Mouse (Mus musculus): ENCODE measurements around the gene Fam3b. TPM values are rescaled to one million over a fixed set of nuclear protein-coding genes. Genes with fewer than 3 reads are reported as not detected.

The Fam3b gene
- polyA plus RNA-seq (2012; rRNA removed), result not detected in 2 replicates

DNA sequence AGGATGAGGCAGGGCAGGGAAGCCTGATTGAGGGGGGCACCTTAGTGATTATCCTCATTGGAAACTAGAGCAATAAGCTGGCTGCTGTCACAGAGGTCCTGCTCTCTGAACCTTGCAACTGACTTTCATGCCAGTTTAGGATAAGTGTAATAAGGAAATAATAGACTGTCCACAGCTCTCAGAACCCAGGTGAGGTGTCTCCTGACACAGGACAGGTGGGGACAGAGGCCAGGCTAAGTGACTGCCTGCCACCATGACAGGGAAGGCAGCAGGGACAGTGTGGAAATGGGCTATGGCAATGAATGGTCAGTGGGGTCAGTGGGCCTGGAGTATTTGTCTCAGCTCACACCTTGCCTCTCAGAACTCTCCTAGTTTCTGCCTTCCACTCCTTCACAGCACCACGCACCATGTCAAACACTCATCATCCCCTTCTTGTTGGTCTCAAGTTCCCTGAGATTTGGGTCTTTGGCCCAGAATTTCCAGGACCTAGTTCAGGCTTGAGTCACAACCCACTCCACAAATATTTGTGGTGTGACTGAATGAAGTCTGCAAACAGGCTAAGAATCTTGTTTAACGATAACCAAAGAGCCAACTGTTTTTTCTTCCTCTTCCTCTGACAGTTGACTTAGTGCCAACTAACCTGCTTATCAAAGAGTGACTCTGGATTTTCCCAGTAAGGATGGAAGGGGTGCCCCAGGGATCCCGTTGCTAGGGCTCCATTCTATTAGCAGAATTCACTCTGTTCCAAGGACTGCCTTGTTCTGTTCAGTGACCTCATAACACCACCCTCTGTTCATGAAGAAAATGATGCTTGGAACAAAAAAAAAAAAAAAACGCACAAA is at the start of gene Fam3b:
Gene Fam3b, minus strand, starts transcription at position 718 of the 842 bp plus-strand sequence.
- no peaks in the 10 kb centered on the region for H3K4me1 ChIP-seq (ENCODE audit: control insufficient read depth, insufficient read depth, insufficient read length)
- H3K36me3 ChIP-seq (ENCODE audit: control insufficient read depth, insufficient read depth, low read length), result no peaks in the 10 kb centered on the region
- no peaks in the 10 kb centered on the region for H3K27me3 ChIP-seq (ENCODE audit: control insufficient read depth, insufficient read depth, low read length)
- no peak for DNase-seq (ENCODE audit: low read depth in 1 of 2, low spot score in 2 of 2)
- TF ChIP-seq POLR2A (IDR thresholded peaks at IDR 0.05; ENCODE audit: low read depth, low read length), result no peak
- TF ChIP-seq CTCF (IDR thresholded peaks at IDR 0.05; ENCODE audit: extremely low read depth, insufficient read depth, insufficient read length, insufficient replicate concordance), result no peak
- WGBS, result 74% methylated on average over 4 of the region's 4 CpGs
- no peak within 1 kb of the TSS for H3K27ac ChIP-seq (ENCODE audit: insufficient read depth, low read length)
- H3K4me3 ChIP-seq (ENCODE audit: extremely low read depth, insufficient read depth, insufficient read length), result no peak within 1 kb of the TSS

- Histone ChIP-seq H3K4me1 (ENCODE audit: control insufficient read depth, insufficient read depth, insufficient read length) (no peaks in the 10 kb centered on the region; the same call in none of the 2 replicates), H3K27me3 (ENCODE audit: control insufficient read depth, insufficient read depth, low read length) (no peaks in the 10 kb centered on the region), H3K27ac (ENCODE audit: insufficient read depth, low read length) (no peak overlapping the region), H3K36me3 (ENCODE audit: control insufficient read depth, insufficient read depth, low read length) (peaks cover 21% of the 10 kb centered on the region), H3K4me3 (ENCODE audit: extremely low read depth, insufficient read depth, insufficient read length) (no peak overlapping the region)
- DNase-seq (ENCODE audit: low read depth in 1 of 2, low spot score in 2 of 2), result no peak
- TF ChIP-seq CTCF (IDR thresholded peaks at IDR 0.05; ENCODE audit: extremely low read depth, insufficient read depth, insufficient read length, insufficient replicate concordance) (no peak), POLR2A (IDR thresholded peaks at IDR 0.05; ENCODE audit: low read depth, low read length) (no peak)
- WGBS, result 88% methylated on average over 4 of the region's 4 CpGs
Observed at GRCm38 (mm10) chr16:97544340-97544739, 29.7 kb upstream of the Fam3b start.

GRCm38 (mm10) chr16:97536859-97537258 is 22.2 kb upstream of the Fam3b start:
- H3K36me3 ChIP-seq (ENCODE audit: control insufficient read depth, insufficient read depth, low read length), result peaks cover 6% of the 10 kb centered on the region
- TF ChIP-seq POLR2A (IDR thresholded peaks at IDR 0.05; ENCODE audit: low read depth, low read length) (no peak), CTCF (IDR thresholded peaks at IDR 0.05; ENCODE audit: extremely low read depth, insufficient read depth, insufficient read length, insufficient replicate concordance) (no peak)
- H3K27me3 ChIP-seq (ENCODE audit: control insufficient read depth, insufficient read depth, low read length), result no peaks in the 10 kb centered on the region
- H3K4me1 ChIP-seq (ENCODE audit: control insufficient read depth, insufficient read depth, insufficient read length), result peaks cover 17% of the 10 kb centered on the region
- H3K4me3 ChIP-seq (ENCODE audit: extremely low read depth, insufficient read depth, insufficient read length), result peak overlapping the region; percentile 3; the same call in 1 of the 2 replicates
- 15% methylated on average over 1 of the region's 1 CpGs for WGBS
- no peak overlapping the region for H3K27ac ChIP-seq (ENCODE audit: insufficient read depth, low read length)
- DNase-seq (ENCODE audit: low read depth in 1 of 2, low spot score in 2 of 2), result no peak

- peaks cover 6% of the 10 kb centered on the region for H3K36me3 ChIP-seq (ENCODE audit: control insufficient read depth, insufficient read depth, low read length)
- H3K27ac ChIP-seq (ENCODE audit: insufficient read depth, low read length), result peak overlapping the region; percentile 84
- H3K27me3 ChIP-seq (ENCODE audit: control insufficient read depth, insufficient read depth, low read length), result no peaks in the 10 kb centered on the region
- TF ChIP-seq CTCF (IDR thresholded peaks at IDR 0.05; ENCODE audit: extremely low read depth, insufficient read depth, insufficient read length, insufficient replicate concordance) (no peak), POLR2A (IDR thresholded peaks at IDR 0.05; ENCODE audit: low read depth, low read length) (no peak; the same call in 1 of the 2 replicates)
- DNase-seq (ENCODE audit: low read depth in 1 of 2, low spot score in 2 of 2), result peak; percentile 35 to 68
- WGBS, result 0% methylated on average over 3 of the region's 3 CpGs
- H3K4me1 ChIP-seq (ENCODE audit: control insufficient read depth, insufficient read depth, insufficient read length), result peaks cover 17% of the 10 kb centered on the region
- peak overlapping the region; percentile 42 for H3K4me3 ChIP-seq (ENCODE audit: extremely low read depth, insufficient read depth, insufficient read length)
Observed at GRCm38 (mm10) chr16:97535808-97536413, 21.3 kb upstream of the Fam3b start.

DNA sequence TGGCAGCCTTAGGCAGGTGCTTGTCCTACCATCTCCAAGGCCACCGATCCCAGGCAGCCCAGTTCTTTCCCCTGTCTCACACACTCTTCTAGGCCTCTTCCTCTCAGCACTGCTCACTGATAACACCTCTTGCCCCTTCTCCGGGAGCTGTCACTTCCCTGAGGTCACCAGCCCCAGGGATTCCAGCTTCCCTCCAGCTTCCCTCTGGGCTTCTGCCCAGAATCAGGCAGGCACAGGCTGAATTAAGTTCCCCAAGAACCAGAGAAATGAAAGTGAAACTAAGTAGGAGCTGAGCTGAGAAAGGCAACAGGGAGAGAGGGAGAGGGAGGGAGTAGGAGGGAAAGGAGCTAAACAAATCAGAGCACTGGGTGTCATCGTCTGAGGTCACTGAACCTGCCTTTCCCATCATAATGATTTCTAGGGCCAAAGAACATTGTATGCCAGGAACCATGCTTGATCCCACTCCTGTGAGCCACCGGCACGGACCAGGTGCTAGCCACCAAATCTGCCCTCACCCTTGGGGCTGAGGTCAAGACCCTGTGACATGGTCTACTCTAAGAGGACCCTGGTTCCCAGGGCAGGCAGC is 20.4 kb upstream of the Fam3b start:
- Histone ChIP-seq H3K4me3 (ENCODE audit: extremely low read depth, insufficient read depth, insufficient read length) (peak overlapping the region; percentile 44; the same call in 1 of the 2 replicates), H3K4me1 (ENCODE audit: control insufficient read depth, insufficient read depth, insufficient read length) (peaks cover 17% of the 10 kb centered on the region), H3K27me3 (ENCODE audit: control insufficient read depth, insufficient read depth, low read length) (no peaks in the 10 kb centered on the region), H3K27ac (ENCODE audit: insufficient read depth, low read length) (peak overlapping the region; percentile 84), H3K36me3 (ENCODE audit: control insufficient read depth, insufficient read depth, low read length) (peaks cover 6% of the 10 kb centered on the region)
- no peak for DNase-seq (ENCODE audit: low read depth in 1 of 2, low spot score in 2 of 2)
- TF ChIP-seq POLR2A (IDR thresholded peaks at IDR 0.05; ENCODE audit: low read depth, low read length), result no peak
- TF ChIP-seq CTCF (IDR thresholded peaks at IDR 0.05; ENCODE audit: extremely low read depth, insufficient read depth, insufficient read length, insufficient replicate concordance), result no peak
- WGBS, result 23% methylated on average over 5 of the region's 5 CpGs

- Histone ChIP-seq H3K27me3 (ENCODE audit: control insufficient read depth, insufficient read depth, low read length) (no peaks in the 10 kb centered on the region), H3K4me3 (ENCODE audit: extremely low read depth, insufficient read depth, insufficient read length) (peak overlapping the region; percentile 32; the same call in 1 of the 2 replicates), H3K4me1 (ENCODE audit: control insufficient read depth, insufficient read depth, insufficient read length) (peaks cover 17% of the 10 kb centered on the region), H3K36me3 (ENCODE audit: control insufficient read depth, insufficient read depth, low read length) (peaks cover 2% of the 10 kb centered on the region), H3K27ac (ENCODE audit: insufficient read depth, low read length) (peak overlapping the region; percentile 84)
- TF ChIP-seq POLR2A (IDR thresholded peaks at IDR 0.05; ENCODE audit: low read depth, low read length) (no peak), CTCF (IDR thresholded peaks at IDR 0.05; ENCODE audit: extremely low read depth, insufficient read depth, insufficient read length, insufficient replicate concordance) (no peak)
- DNase-seq (ENCODE audit: low read depth in 1 of 2, low spot score in 2 of 2), result no peak
- 22% methylated on average over 1 of the region's 1 CpGs for WGBS
Observed at GRCm38 (mm10) chr16:97534448-97534847, 19.8 kb upstream of the Fam3b start.
